Mouse (Mus musculus) lung, postnatal 14 days (tissue): ENCODE data around the gene Olfr670.
"Not testable (repeated sequence)": the region's sequence is repeated elsewhere in the genome, so short reads cannot be mapped to it uniquely, and the experiment has no call there.

ENCODE experiments used
- DNase-seq: peaks from one replicate; pipeline ENCODE4 v3.0.0; 2021

Olfr670 gene

DNA sequence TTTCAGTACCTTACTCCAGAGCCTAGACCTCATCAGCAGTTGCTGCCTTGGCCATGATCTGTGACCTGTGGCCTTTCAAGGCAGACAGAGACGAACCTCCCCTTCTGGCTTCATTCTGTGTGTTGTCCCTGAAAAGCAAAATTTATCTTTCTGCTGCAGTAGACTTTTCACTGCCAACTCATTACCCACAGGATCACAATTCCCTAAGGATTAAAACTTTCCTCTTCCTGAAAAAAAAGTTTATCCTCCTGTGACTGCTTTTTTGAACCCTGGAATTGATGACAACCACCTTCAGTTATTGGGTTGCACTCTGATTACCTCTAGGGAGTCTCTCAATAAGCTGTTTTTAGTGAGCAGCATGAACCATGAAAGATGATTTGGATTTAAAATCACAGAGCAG, at the start of gene Olfr670:
TSS of gene Olfr670 (minus strand) at position 101 of the 400 bp plus-strand sequence.
- no peak for DNase-seq

DNA sequence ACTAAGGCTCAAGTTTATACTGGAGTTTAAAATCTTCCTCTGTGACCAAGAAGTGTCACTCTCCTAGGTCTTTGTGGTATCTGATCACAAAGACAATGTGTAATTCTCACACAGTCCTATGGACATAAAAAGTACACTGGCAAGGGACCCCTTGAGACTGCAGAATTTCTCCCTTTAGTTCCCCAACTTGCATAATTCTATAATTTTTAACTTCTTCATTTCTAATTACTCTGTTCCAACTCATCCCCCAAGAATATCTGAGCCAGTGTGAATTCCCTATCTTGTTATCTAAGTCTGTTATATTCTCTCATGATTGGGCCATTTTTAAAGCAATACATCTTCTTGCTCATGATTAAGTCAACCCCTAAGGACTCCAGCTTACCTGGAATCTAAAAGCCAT, 39.5 kb upstream of the Olfr670 start, which contains the start of gene Olfr672:
TSS of gene Olfr672 (minus strand) at position 101 of the 400 bp plus-strand sequence.
- no peak for DNase-seq

DNA sequence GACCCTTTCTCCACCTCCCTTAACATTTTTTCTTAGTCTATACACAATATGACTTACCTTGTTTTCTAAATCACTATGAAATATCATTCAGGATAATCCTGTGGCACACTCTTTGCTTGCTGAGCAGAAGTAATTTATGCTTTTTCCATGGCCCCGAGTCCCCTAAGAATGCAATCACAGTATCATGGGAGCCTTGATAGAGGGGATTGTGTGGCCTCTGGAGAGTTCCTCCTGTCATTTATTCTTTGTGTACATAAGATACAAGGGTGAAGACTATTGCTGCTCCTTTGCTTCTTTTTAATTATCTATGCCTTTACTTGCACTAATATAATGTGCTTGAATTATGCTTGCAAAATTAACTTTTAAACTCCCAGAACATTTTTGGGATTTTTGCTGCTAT, 16.6 kb upstream of the Olfr670 start, which contains the start of gene Olfr671:
TSS of gene Olfr671 (minus strand) at position 101 of the 400 bp plus-strand sequence.
- DNase-seq: no peak

DNA sequence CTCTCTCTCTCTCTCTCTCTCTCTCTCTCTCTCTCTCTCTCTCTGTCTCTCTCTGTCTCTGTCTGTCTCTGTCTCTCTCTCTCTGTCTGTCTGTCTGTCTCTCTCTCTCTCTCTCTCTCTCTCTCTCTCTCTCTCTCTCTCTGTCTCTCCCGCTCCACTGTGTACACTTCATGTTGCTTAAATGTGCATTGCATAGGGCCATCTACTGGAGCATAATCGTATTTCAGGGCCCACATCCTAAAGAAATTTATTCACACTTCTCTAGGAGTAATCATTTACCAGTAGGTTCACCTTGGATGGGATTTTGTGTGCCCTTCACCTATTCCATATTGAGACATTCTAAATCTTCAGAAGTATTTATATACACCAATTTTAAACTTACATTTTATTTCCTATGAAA, 10.1 kb upstream of the Olfr670 start:
- DNase-seq: not testable (repeated sequence)

DNA sequence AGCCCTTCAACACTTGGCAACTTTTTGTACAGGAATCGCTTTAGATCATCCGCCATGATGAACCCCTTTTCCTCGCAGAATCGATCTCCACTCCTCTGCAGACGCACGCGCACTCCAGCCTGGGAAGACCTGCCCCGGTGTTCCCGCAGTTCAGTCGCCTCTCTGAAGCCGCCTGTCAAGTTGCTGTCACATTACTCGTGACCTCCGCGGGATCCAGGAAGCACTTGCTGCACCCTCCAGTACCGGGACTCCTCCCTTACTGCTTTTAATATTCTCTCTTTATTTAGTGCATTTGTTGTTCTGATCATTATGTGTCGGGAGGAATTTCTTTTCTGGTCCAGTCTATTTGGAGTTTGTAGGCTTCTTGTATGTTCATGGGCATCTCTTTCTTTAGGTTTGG, 12.2 kb downstream of the Olfr670 start:
- not testable (repeated sequence) for DNase-seq

DNA sequence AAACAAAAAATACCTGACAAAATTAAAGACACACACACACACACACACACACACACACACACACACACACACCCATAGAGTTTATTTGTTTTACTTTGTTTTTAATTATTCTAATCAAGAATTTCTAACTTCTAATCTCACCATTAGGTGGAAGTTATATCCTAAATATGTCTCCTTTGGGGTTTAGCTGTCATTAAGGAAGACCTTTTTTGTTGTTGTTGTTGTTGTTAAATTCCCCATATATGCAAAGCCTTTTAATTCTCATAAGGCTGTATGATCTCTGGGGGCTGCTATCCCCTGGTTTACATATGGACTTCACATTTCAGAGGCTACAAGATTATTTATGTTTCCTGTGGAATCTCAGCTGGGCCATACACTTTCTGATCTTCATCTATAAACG, 28.5 kb downstream of the Olfr670 start, which contains the start of gene Olfr669:
TSS of gene Olfr669 (plus strand) at position 301 of the 400 bp plus-strand sequence.
- DNase-seq: no peak

DNA sequence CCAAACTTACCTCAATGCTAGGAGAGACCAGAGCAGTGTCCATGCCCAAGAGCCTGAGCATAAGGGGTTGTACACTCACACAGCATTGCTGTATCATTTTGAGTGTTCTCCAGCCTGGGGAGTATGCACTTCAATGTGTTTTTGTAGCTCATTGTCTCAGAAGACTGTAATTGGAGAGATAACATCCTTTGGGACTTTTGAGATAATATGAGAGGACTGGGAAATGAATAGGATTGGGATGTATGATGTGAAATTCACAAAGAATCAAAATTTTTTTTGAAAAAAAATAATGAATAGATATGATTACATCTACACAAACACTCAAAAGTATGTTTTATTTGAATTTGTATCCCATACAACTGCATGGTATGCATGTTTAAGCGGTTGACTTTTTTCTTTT, 34.5 kb downstream of the Olfr670 start, which contains the start of gene Olfr668:
TSS of gene Olfr668 (minus strand) at position 101 of the 400 bp plus-strand sequence.
- no peak for DNase-seq

DNA sequence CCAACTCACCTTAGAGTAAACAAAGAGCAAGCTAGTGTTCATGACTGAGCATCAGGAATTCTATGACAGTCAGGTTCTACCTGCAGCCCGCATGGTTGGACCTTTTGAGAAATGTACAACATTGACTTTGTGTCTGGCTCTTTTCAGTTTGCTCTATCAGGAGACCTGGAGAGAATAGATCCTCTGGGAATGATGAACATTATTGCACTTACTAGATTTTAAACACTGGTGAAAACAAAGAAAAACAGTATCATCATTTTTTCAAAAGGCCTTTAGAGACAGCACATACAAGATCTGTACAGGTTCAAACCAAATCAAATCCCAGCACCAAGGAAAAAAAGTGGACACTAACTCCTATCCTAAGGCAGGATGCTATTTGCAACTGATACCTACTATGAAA, 41.0 kb downstream of the Olfr670 start, which contains the start of gene Olfr667:
TSS of gene Olfr667 (minus strand) at position 101 of the 400 bp plus-strand sequence.
- DNase-seq: no peak
